Mouse (Mus musculus) thymus, postnatal 25 days (tissue): ENCODE data around the gene Wee2.

ENCODE experiments used
- DNase-seq: peaks from one replicate; pipeline ENCODE4 v3.0.0; 2022

The Wee2 gene

GRCm38 (mm10) chr6:40436047-40436483 lies 2.8 kb upstream of the Wee2 start, which contains the start of gene E330009J07Rik:
E330009J07Rik (minus strand) TSS chr6:40436135.
- DNase-seq, result peak; percentile 86

GRCm38 (mm10) chr6:40439731-40440130 lies 843 bp downstream of the Wee2 start:
- DNase-seq, result peak; percentile 45

- DNase-seq, result no peak
Observed at GRCm38 (mm10) chr6:40441276-40441675, 2.4 kb downstream of the Wee2 start.

- peak; percentile 20 for DNase-seq
Observed at GRCm38 (mm10) chr6:40441755-40442154, 2.9 kb downstream of the Wee2 start.

- DNase-seq, result no peak
Observed at GRCm38 (mm10) chr6:40443281-40443928, 4.5 kb downstream of the Wee2 start.

- DNase-seq, result no peak
Observed at GRCm38 (mm10) chr6:40448626-40449025, 9.7 kb downstream of the Wee2 start.

- DNase-seq, result no peak
Observed at GRCm38 (mm10) chr6:40454436-40455041, 15.7 kb downstream of the Wee2 start.

GRCm38 (mm10) chr6:40465710-40466109 lies 26.8 kb downstream of the Wee2 start:
- DNase-seq, result peak; percentile 8

GRCm38 (mm10) chr6:40470916-40471719 lies 32.2 kb downstream of the Wee2 start, which contains the start of gene Ssbp1:
Ssbp1 (plus strand) TSS chr6:40471352.
- peak; percentile 93 for DNase-seq

- no peak for DNase-seq
Observed at GRCm38 (mm10) chr6:40471720-40472010, 32.8 kb downstream of the Wee2 start.

GRCm38 (mm10) chr6:40476132-40476531 lies 37.2 kb downstream of the Wee2 start:
- no peak for DNase-seq

GRCm38 (mm10) chr6:40479705-40480104 lies 40.8 kb downstream of the Wee2 start:
- DNase-seq, result no peak

GRCm38 (mm10) chr6:40482318-40482717 lies 43.4 kb downstream of the Wee2 start:
- DNase-seq, result no peak

GRCm38 (mm10) chr6:40490933-40491332 lies 52.0 kb downstream of the Wee2 start, which contains the start of gene Tas2r137:
Tas2r137 (plus strand) TSS chr6:40491233.
- no peak for DNase-seq

- DNase-seq, result no peak
Observed at GRCm38 (mm10) chr6:40493229-40493628, 54.3 kb downstream of the Wee2 start, which contains the start of gene Tas2r108. Tas2r108 (plus strand) TSS chr6:40493529.
